Comparison of ENCODE assay signal across 8 mouse cellular contexts in the genomic region with DNA sequence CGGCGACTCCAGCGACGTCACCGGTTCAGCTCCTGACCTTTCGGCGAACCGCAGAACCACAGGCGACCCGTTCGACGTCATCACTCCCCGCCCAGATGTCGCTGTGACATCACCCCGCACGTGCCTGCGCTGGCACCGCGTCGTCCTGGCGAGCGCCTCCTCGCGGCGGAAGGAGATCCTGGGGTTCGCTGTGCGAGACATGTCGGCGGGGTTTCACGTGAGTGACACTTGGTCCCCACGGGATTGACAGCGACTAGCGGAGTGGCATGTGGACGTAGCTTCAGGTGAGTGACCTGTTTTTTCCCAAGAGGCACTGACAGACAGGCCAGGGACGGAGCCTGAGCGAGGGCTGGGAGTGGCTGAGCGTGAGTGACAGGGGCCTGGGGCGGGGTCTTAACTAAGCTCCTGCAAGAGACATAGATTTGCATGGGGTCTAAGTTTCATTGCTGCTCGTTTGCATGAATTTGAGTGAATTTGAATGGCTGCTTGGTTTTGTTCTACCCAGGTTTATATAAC.
DNase-seq lines count a peak whose midpoint lies in the region; ATAC-seq and TF ChIP-seq lines count a peak whose summit lies in the region.

No protein-coding gene starts in this region.

- H3K27me3 ChIP-seq in forebrain, embryonic 10.5 days (ENCODE audit: poor library complexity, severe bottlenecking), result no peaks in the 10 kb centered on the region
- H3K27me3 ChIP-seq in heart, embryonic 15.5 days, result no peaks in the 10 kb centered on the region
- H3K27me3 ChIP-seq in liver, embryonic 14.5 days (ENCODE audit: control insufficient read depth, insufficient read depth, low read length), result no peaks in the 10 kb centered on the region
- H3K27me3 ChIP-seq in neural tube, embryonic 13.5 days, result no peaks in the 10 kb centered on the region
- H3K27me3 ChIP-seq in testis, adult 2 months (ENCODE audit: control insufficient read depth, insufficient read depth, low read length), result no peaks in the 10 kb centered on the region

- H3K27ac ChIP-seq in forebrain, embryonic 10.5 days, result peak overlapping the region; percentile 86
- peak overlapping the region; percentile 84 for H3K27ac ChIP-seq in heart, embryonic 15.5 days
- peak overlapping the region; percentile 69 for H3K27ac ChIP-seq in liver, embryonic 14.5 days
- peak overlapping the region; percentile 87 for H3K27ac ChIP-seq in neural tube, embryonic 13.5 days (replicated peaks)
- H3K27ac ChIP-seq in testis, adult 2 months (ENCODE audit: control insufficient read depth, insufficient read depth, low read depth, low read length), result peak overlapping the region; percentile 95

- peak; percentile 86 for DNase-seq in brain, embryonic 18.5 days (ENCODE audit: low read depth, low spot score)
- peak; percentile 87 for DNase-seq in forebrain, embryonic 10.5 days (ENCODE audit: extremely low spot score, low spot score)
- DNase-seq in kidney, postnatal 25 days, result peak; percentile 95 to 96
- DNase-seq in liver, embryonic 14.5 days (ENCODE audit: low read depth in 3 of 3, low spot score in 3 of 3), result peak; percentile 70 to 81 (median 78)

- peaks cover 4% of the 10 kb centered on the region; the same call in 1 of the 2 replicates for H3K4me1 ChIP-seq in forebrain, embryonic 10.5 days
- peaks cover 9% of the 10 kb centered on the region; the same call in 1 of the 2 replicates for H3K4me1 ChIP-seq in heart, embryonic 15.5 days (replicated peaks)
- peaks cover 0 to 4% of the 10 kb centered on the region in 2 experiments; a peak in 3 of 4 replicates for H3K4me1 ChIP-seq in liver, embryonic 14.5 days (replicated peaks; ENCODE audit: control insufficient read depth in 2 of 2, insufficient read depth in 2 of 2, low read length in 1 of 2)
- peaks cover 7% of the 10 kb centered on the region; the same call in 1 of the 2 replicates for H3K4me1 ChIP-seq in neural tube, embryonic 13.5 days (replicated peaks)
- peaks cover 5% of the 10 kb centered on the region; the same call in 1 of the 2 replicates for H3K4me1 ChIP-seq in testis, adult 2 months (ENCODE audit: control insufficient read depth, insufficient read depth, low read length)

- H3K9me3 ChIP-seq in forebrain, embryonic 10.5 days, result peaks cover 32% of the 10 kb centered on the region
- no peaks in the 10 kb centered on the region for H3K9me3 ChIP-seq in heart, embryonic 15.5 days (replicated peaks)
- peaks cover 3% of the 10 kb centered on the region for H3K9me3 ChIP-seq in liver, embryonic 14.5 days (ENCODE audit: control insufficient read depth, low read length)
- H3K9me3 ChIP-seq in neural tube, embryonic 13.5 days, result no peaks in the 10 kb centered on the region

- peak; percentile 96 for TF ChIP-seq CTCF in liver, embryonic 14.5 days (IDR thresholded peaks at IDR 0.05; ENCODE audit: low read depth)
- peak; percentile 76 for TF ChIP-seq CTCF in testis, adult 2 months (IDR thresholded peaks at IDR 0.05; ENCODE audit: control insufficient read depth, insufficient read depth, insufficient replicate concordance, low read depth, low read length)

- H3K4me3 ChIP-seq in forebrain, embryonic 10.5 days, result peak overlapping the region; percentile 59
- peak overlapping the region; percentile 69 for H3K4me3 ChIP-seq in heart, embryonic 15.5 days
- H3K4me3 ChIP-seq in liver, embryonic 14.5 days (ENCODE audit: insufficient read depth in 1 of 2, low read depth in 2 of 2, low read length in 2 of 2), result peak overlapping the region; percentile 69 to 70
- peak overlapping the region; percentile 55 for H3K4me3 ChIP-seq in neural tube, embryonic 13.5 days
- H3K4me3 ChIP-seq in testis, adult 2 months (ENCODE audit: control insufficient read depth, low read depth, low read length), result peak overlapping the region; percentile 100

- 25% methylated on average over 39 of the region's 39 CpGs for WGBS in forebrain, embryonic 10.5 days
- 17% methylated on average over 39 of the region's 39 CpGs for WGBS in heart, embryonic 15.5 days
- WGBS in liver, embryonic 14.5 days (ENCODE audit: insufficient replicate concordance), result 7% methylated on average over 39 of the region's 39 CpGs
- WGBS in neural tube, embryonic 13.5 days, result 24% methylated on average over 39 of the region's 39 CpGs

- H3K36me3 ChIP-seq in forebrain, embryonic 10.5 days (replicated peaks), result peaks cover 44% of the 10 kb centered on the region
- H3K36me3 ChIP-seq in heart, embryonic 15.5 days, result peaks cover 39% of the 10 kb centered on the region
- peaks cover 21% of the 10 kb centered on the region for H3K36me3 ChIP-seq in liver, embryonic 14.5 days (replicated peaks; ENCODE audit: control insufficient read depth, insufficient read depth, low read depth)
- peaks cover 36% of the 10 kb centered on the region for H3K36me3 ChIP-seq in neural tube, embryonic 13.5 days
- H3K36me3 ChIP-seq in testis, adult 2 months (ENCODE audit: control insufficient read depth, insufficient read depth, low read length), result no peaks in the 10 kb centered on the region

- TF ChIP-seq EP300 in liver, embryonic 14.5 days (IDR thresholded peaks at IDR 0.05; ENCODE audit: low read depth), result no peak

- H3K9ac ChIP-seq in heart, embryonic 15.5 days, result peak overlapping the region; percentile 62
- peak overlapping the region; percentile 51 for H3K9ac ChIP-seq in liver, embryonic 14.5 days (replicated peaks)
- H3K9ac ChIP-seq in neural tube, embryonic 13.5 days, result peak overlapping the region; percentile 64

- no peak for TF ChIP-seq POLR2A in testis, adult 2 months (IDR thresholded peaks at IDR 0.05; ENCODE audit: control insufficient read depth, low read depth, low read length)

- H3K4me2 ChIP-seq in heart, embryonic 15.5 days, result peak overlapping the region; percentile 68
- H3K4me2 ChIP-seq in liver, embryonic 14.5 days (ENCODE audit: low read depth), result peak overlapping the region; percentile 79
- H3K4me2 ChIP-seq in neural tube, embryonic 13.5 days, result peak overlapping the region; percentile 56

- peak; percentile 53 for ATAC-seq in CD4-positive, CD25-positive, alpha-beta regulatory T cell, adult 4 months
- peak; percentile 78 for ATAC-seq in heart, embryonic 15.5 days (replicated peaks; ENCODE audit: insufficient number of reproducible peaks, insufficient read depth, low FRiP score, low read depth)
- peak; percentile 84 for ATAC-seq in liver, embryonic 14.5 days (ENCODE audit: insufficient read depth)
- peak; percentile 74 for ATAC-seq in neural tube, embryonic 13.5 days (ENCODE audit: low read depth)

Comparison
In these comparisons a context has a peak if more than half of its experiments do, and no peak if none do; other contexts are left out.
1. Peak in every context shown above with its lines: DNase-seq, ATAC-seq, H3K4me3 ChIP-seq and H3K27ac ChIP-seq.